Mouse (Mus musculus) spleen, postnatal 10 days (tissue): ENCODE data around the gene 1700017B05Rik.
"Not testable (repeated sequence)": the region's sequence is repeated elsewhere in the genome, so short reads cannot be mapped to it uniquely, and the experiment has no call there.

Experiments
- DNase-seq, 2 experiments: peaks; one replicate each; pipeline ENCODE4 v3.0.0; 2021 to 2022; ENCODE audit warnings: low spot score in 2 of 2

The 1700017B05Rik gene

GRCm38 (mm10) chr9:57261913-57262794 is at the start of gene 1700017B05Rik:
1700017B05Rik (minus strand) TSS chr9:57262612.
- peak; percentile 89 to 91 for DNase-seq

GRCm38 (mm10) chr9:57310895-57311294 is 48.5 kb upstream of the 1700017B05Rik start:
- no peak for DNase-seq

GRCm38 (mm10) chr9:57309353-57309752 is 46.9 kb upstream of the 1700017B05Rik start:
- no peak for DNase-seq

GRCm38 (mm10) chr9:57307456-57307855 is 45.0 kb upstream of the 1700017B05Rik start:
- no peak for DNase-seq

- DNase-seq, result not testable (repeated sequence)
These were observed 42.3 kb upstream of the 1700017B05Rik start for GRCm38 (mm10) chr9:57304716-57305115.

- DNase-seq, result no peak
These were observed 41.8 kb upstream of the 1700017B05Rik start for GRCm38 (mm10) chr9:57304251-57304650.

- no peak for DNase-seq
These were observed 40.9 kb upstream of the 1700017B05Rik start for GRCm38 (mm10) chr9:57303356-57303755.

- DNase-seq, result peak; percentile 29 to 51
These were observed 38.4 kb upstream of the 1700017B05Rik start for GRCm38 (mm10) chr9:57300825-57301224.

- DNase-seq, result peak; percentile 70 to 87
These were observed 37.5 kb upstream of the 1700017B05Rik start for GRCm38 (mm10) chr9:57299790-57300477.

GRCm38 (mm10) chr9:57297938-57298337 is 35.5 kb upstream of the 1700017B05Rik start:
- DNase-seq, result peak in 1 of 2 experiments; percentile 31

- DNase-seq, result no peak
These were observed 33.9 kb upstream of the 1700017B05Rik start for GRCm38 (mm10) chr9:57296277-57296676.

GRCm38 (mm10) chr9:57295666-57296065 is 33.3 kb upstream of the 1700017B05Rik start:
- DNase-seq, result no peak

GRCm38 (mm10) chr9:57294905-57295304 is 32.5 kb upstream of the 1700017B05Rik start:
- no peak for DNase-seq

- DNase-seq, result no peak
These were observed 24.8 kb upstream of the 1700017B05Rik start for GRCm38 (mm10) chr9:57287183-57287582.

GRCm38 (mm10) chr9:57283311-57283710 is 20.9 kb upstream of the 1700017B05Rik start:
- DNase-seq, result no peak

GRCm38 (mm10) chr9:57282686-57283085 is 20.3 kb upstream of the 1700017B05Rik start:
- no peak for DNase-seq

GRCm38 (mm10) chr9:57281549-57281948 is 19.1 kb upstream of the 1700017B05Rik start:
- DNase-seq, result peak in 1 of 2 experiments; percentile 68

- DNase-seq, result no peak
These were observed 17.0 kb upstream of the 1700017B05Rik start for GRCm38 (mm10) chr9:57279441-57279840.

GRCm38 (mm10) chr9:57278268-57278667 is 15.9 kb upstream of the 1700017B05Rik start:
- no peak for DNase-seq

GRCm38 (mm10) chr9:57276311-57276710 is 13.9 kb upstream of the 1700017B05Rik start:
- no peak for DNase-seq

GRCm38 (mm10) chr9:57273805-57274494 is 11.5 kb upstream of the 1700017B05Rik start:
- no peak for DNase-seq
